In the genomic region with DNA sequence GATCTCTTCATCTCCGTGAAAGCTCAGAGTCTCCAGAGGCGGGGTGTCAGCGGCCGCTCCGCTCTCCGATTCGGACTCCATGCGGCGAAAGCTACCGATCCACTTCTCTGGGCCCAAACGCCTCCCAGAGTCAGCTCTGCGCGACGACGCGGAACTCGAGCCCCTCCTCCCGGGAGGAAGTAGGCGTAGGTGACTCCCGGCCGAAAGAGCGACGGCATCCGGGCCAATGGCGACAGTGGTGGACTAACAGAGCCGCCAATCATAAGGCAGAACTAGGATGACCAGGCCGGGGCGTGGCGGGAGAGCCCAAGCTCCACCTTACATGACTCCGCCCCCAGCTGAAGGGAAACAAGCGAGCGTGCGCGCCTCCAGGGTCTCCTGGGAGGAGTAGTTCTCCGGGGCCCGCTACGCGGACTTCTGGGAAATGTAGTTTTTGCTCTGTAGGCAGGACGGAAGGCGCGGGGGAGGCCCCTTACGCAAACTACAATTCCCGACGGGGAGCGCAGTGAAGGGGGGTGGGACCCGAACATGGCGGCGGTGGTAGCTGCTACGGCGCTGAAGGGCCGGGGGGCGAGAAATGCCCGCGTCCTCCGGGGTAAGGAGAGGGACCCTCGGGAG, we compare ENCODE assay signal across 8 mouse cellular contexts. TPM values are rescaled to one million over a fixed set of nuclear protein-coding genes. Genes with fewer than 3 reads are reported as not detected.
DNase-seq lines count a peak whose midpoint lies in the region; ATAC-seq lines count a peak whose summit lies in the region.

A gene (minus strand): TSS at position 196 of the 618 bp plus-strand sequence.
A gene (plus strand): TSS at position 388 of the 618 bp plus-strand sequence.

- peak; percentile 97 for DNase-seq in MEL-GATA-1-ER (ENCODE audit: extremely low read depth, low read depth)
- DNase-seq in cerebellum, adult 8-10 months, result peak; percentile 99
- DNase-seq in forelimb bud, embryonic 11.5 days (ENCODE audit: low read depth, low spot score), result peak; percentile 100
- peak; percentile 99 for DNase-seq in layer of hippocampus, adult 9-10 months (ENCODE audit: low spot score)
- peak; percentile 90 for DNase-seq in ovary, postnatal 10 days (ENCODE audit: low spot score)
- DNase-seq in thymus, postnatal 10 days (ENCODE audit: low spot score in 2 of 2), result peak; percentile 99 to 100

- under 1% methylated on average over 56 of the region's 56 CpGs for WGBS in lung, embryonic 16.5 days

- no peaks in the 10 kb centered on the region for H3K27me3 ChIP-seq in lung, embryonic 16.5 days (ENCODE audit: control insufficient read depth, insufficient read depth, low read depth, low read length)

- peak; percentile 92 to 94 for ATAC-seq in hematopoietic stem cell, adult 5-6 weeks (replicated peaks in 1 of 2; ENCODE audit: insufficient read depth in 1 of 2, low FRiP score in 2 of 2, low TSS enrichment in 1 of 2, low read depth in 1 of 2, poor library complexity in 2 of 2, severe bottlenecking in 2 of 2)
- ATAC-seq in lung, embryonic 16.5 days (ENCODE audit: low read depth), result peak; percentile 97

- H3K27ac ChIP-seq in lung, embryonic 16.5 days (ENCODE audit: low read length), result peak within 1 kb of the TSS; percentile 77

- peak within 1 kb of the TSS; percentile 90 for H3K4me3 ChIP-seq in lung, embryonic 16.5 days (ENCODE audit: low read length)

- H3K36me3 ChIP-seq in lung, embryonic 16.5 days (ENCODE audit: control insufficient read depth, insufficient read depth, low read length), result peaks cover 38% of the 10 kb centered on the region

- peak within 1 kb of the TSS; percentile 92 for H3K9ac ChIP-seq in lung, embryonic 16.5 days (ENCODE audit: low read length)

- peak within 1 kb of the TSS; percentile 94 for H3K4me2 ChIP-seq in lung, embryonic 16.5 days (ENCODE audit: low read depth, low read length)

- H3K4me1 ChIP-seq in lung, embryonic 16.5 days (replicated peaks; ENCODE audit: control insufficient read depth, insufficient read depth, low read length), result peaks cover 22% of the 10 kb centered on the region

- H3K9me3 ChIP-seq in lung, embryonic 16.5 days (ENCODE audit: control insufficient read depth, low read length), result no peaks in the 10 kb centered on the region

RNA-seq across cellular contexts. Expression of the first gene that starts in this region (rescaled TPM):
- total RNA-seq in hematopoietic stem cell, adult 5-6 weeks (2017), result 115 and 150 TPM in 2 replicates
- polyA plus RNA-seq in lung, embryonic 16.5 days (2015; fragmentation: Nextera tagmentation; extraction: Ambion mirVana), result 252 and 267 TPM in 2 replicates

RNA-seq across cellular contexts. Expression of the second gene that starts in this region (rescaled TPM):
- total RNA-seq in hematopoietic stem cell, adult 5-6 weeks (2017), result 12.3 and 29.0 TPM in 2 replicates
- 123 and 126 TPM in 2 replicates for polyA plus RNA-seq in lung, embryonic 16.5 days (2015; fragmentation: Nextera tagmentation; extraction: Ambion mirVana)

Comparison
In these comparisons a context has a peak if more than half of its experiments do, and no peak if none do; other contexts are left out.
1. Peak in every context shown above with its lines: DNase-seq, ATAC-seq, H3K4me3 ChIP-seq and H3K27ac ChIP-seq.